Mouse (Mus musculus): Measurements from ENCODE around the gene Gm20458. TPM values are rescaled to one million over a fixed set of nuclear protein-coding genes. Genes with fewer than 3 reads are reported as not detected.

Gene Gm20458
- total RNA-seq, 2 experiments from 2014 or later = 2.0 to 6.4 TPM

- DNase-seq (ENCODE audit: low spot score in 2 of 2) = no peak
These were observed 62.6 kb downstream of the Gm20458 start for GRCm38 (mm10) chr2:164523301-164523773.

- DNase-seq (ENCODE audit: low spot score in 2 of 2) = no peak
These were observed 67.8 kb downstream of the Gm20458 start for GRCm38 (mm10) chr2:164528557-164528956.

GRCm38 (mm10) chr2:164531169-164531568 is 70.4 kb downstream of the Gm20458 start:
- DNase-seq (ENCODE audit: low spot score in 2 of 2) = peak; percentile 74 to 82

DNA sequence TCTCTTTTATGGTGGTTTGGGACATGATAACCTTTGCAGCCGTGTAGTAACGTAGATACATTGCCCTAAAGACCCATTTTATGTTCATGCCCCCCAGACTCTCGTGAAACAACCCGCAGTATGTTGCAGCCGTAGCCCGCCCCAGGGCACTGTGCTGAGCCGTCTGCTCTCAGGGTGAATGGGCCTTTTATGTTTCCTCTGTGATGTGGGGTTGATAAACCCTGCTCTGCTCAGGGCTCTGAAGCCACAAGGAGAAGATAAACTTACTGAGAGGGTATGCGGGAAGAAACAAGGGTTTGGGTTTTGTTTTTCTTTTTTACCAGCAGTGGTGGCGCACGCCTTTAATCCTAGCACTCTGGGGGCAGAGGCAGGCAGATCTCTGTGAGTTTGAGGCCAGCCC is 73.5 kb downstream of the Gm20458 start:
- DNase-seq (ENCODE audit: low spot score in 2 of 2) = no peak

- no peak for DNase-seq (ENCODE audit: low spot score in 2 of 2)
These were observed 76.2 kb downstream of the Gm20458 start for GRCm38 (mm10) chr2:164537003-164537402.

Other genes starting within 250 kb of the Gm20458 start
- gene Wfdc15b, start 239.3 kb upstream of the Gm20458 start, total RNA-seq (2021) = not detected
- not detected for gene Svs2, start 222.5 kb upstream of the Gm20458 start, total RNA-seq (2021)
- gene Svs3b, start 204.3 kb upstream of the Gm20458 start, total RNA-seq (2021) = not detected
- gene Svs4, start 182.5 kb upstream of the Gm20458 start, total RNA-seq (2021) = not detected
- not detected for gene Svs3a, start 171.7 kb upstream of the Gm20458 start, total RNA-seq (2021)
- gene Svs6, start 144.2 kb upstream of the Gm20458 start, total RNA-seq (2021) = not detected
- gene Svs5, start 128.2 kb upstream of the Gm20458 start, total RNA-seq (2021) = not detected
- under 1 TPM in 1 of 2 experiments, not detected in 1; 0.82 TPM for gene Slpi, start 71.9 kb upstream of the Gm20458 start, total RNA-seq (2021)
- under 1 TPM; 0.33 to 0.56 TPM for gene Rbpjl, start 57.8 kb upstream of the Gm20458 start, total RNA-seq (2021)
- 1 to 10 TPM; 8.4 to 8.5 TPM for gene Matn4, start 55.8 kb upstream of the Gm20458 start, total RNA-seq (2021)
- gene Sdc4, start 17.1 kb upstream of the Gm20458 start, total RNA-seq (2021) = 10 to 100 TPM; 72.7 to 80.1 TPM
- gene Sys1, start 4.0 kb upstream of the Gm20458 start, total RNA-seq (2021) = 10 to 100 TPM; 43.5 to 44.6 TPM
- not detected for gene Trp53tg5, start 12.8 kb downstream of the Gm20458 start, total RNA-seq (2021)
- 100 to 1,000 TPM; 108 to 126 TPM for gene Dbndd2, start 25.1 kb downstream of the Gm20458 start, total RNA-seq (2021)
- gene Pigt, start 36.6 kb downstream of the Gm20458 start, total RNA-seq (2021) = 10 to 100 TPM; 83.0 to 89.2 TPM
- gene Wfdc2, start 101.4 kb downstream of the Gm20458 start, total RNA-seq (2021) = under 1 TPM in 1 of 2 experiments, not detected in 1; 0.59 TPM
- gene Spint3, start 112.5 kb downstream of the Gm20458 start, total RNA-seq (2021) = not detected
- gene Wfdc6a, start 124.5 kb downstream of the Gm20458 start, total RNA-seq (2021) = not detected
- gene Eppin, start 132.6 kb downstream of the Gm20458 start, total RNA-seq (2021) = not detected
- gene Wfdc6b, start 152.6 kb downstream of the Gm20458 start, total RNA-seq (2021) = not detected
- gene Wfdc8, start 152.7 kb downstream of the Gm20458 start, total RNA-seq (2021) = not detected
- gene Wfdc16, start 177.8 kb downstream of the Gm20458 start, total RNA-seq (2021) = not detected
- gene Wfdc10, start 195.1 kb downstream of the Gm20458 start, total RNA-seq (2021) = not detected
- not detected for gene Wfdc9, start 195.6 kb downstream of the Gm20458 start, total RNA-seq (2021)
- gene Wfdc11, start 213.1 kb downstream of the Gm20458 start, total RNA-seq (2021) = not detected
- not detected for gene Wfdc13, start 224.1 kb downstream of the Gm20458 start, total RNA-seq (2021)
- not detected for gene Spint4, start 237.5 kb downstream of the Gm20458 start, total RNA-seq (2021)

All from left cerebral cortex, adult 18-20 months (tissue).